Mouse (Mus musculus): ENCODE measurements around the gene Arhgap35.

DNA sequence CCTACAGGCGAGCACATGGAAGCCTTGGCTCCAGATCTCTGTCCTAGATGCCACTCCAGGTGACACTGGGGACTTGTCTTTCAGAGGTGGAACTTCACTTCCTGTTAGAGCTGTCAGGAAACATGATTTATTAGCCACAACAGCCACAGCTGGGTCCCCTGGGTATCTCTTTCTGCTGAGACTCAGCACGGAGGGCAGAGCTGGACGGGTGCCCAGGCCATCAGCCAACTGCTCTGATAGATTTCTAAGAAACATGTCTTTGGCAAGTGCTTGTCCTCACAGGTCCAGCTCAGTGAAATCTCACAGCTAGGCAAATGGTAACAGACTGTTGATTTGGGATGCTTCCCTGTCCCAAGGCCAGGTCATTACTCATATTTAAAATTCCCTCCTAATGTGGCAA is 24.2 kb upstream of the Arhgap35 start:
- TF ChIP-seq CTCF (IDR thresholded peaks at IDR 0.05; ENCODE audit: low read depth) (no peak), EP300 (optimal IDR thresholded peaks at IDR 0.05) (no peak)

Data from stomach, postnatal 0 days (tissue).